Mouse (Mus musculus) G1E (cell line): ENCODE measurements at regions not wholly inside any gene's neighbourhood (a gene's known extent, or its start where the extent isn't known, plus 50 kb on each side); places are given as distances from the start of the nearest gene placed in this dataset.

Experiments
- CTCF ChIP-seq: IDR thresholded peaks from 2 replicates; pipeline ENCODE4 v1.5.1; 2012; ENCODE audit warnings: low read depth, low read length, inconsistent platforms, mixed read lengths
- GATA1 ChIP-seq: IDR thresholded peaks from 2 replicates; pipeline ENCODE4 v1.6.1; 2012; ENCODE audit warnings: borderline replicate concordance, low read length, inconsistent platforms, mixed read lengths
- TAL1 ChIP-seq: conservative IDR thresholded peaks from 2 replicates; pipeline ENCODE4 v1.6.1; 2012; ENCODE audit warnings: low read depth, low read length, inconsistent platforms, mixed read lengths

DNA sequence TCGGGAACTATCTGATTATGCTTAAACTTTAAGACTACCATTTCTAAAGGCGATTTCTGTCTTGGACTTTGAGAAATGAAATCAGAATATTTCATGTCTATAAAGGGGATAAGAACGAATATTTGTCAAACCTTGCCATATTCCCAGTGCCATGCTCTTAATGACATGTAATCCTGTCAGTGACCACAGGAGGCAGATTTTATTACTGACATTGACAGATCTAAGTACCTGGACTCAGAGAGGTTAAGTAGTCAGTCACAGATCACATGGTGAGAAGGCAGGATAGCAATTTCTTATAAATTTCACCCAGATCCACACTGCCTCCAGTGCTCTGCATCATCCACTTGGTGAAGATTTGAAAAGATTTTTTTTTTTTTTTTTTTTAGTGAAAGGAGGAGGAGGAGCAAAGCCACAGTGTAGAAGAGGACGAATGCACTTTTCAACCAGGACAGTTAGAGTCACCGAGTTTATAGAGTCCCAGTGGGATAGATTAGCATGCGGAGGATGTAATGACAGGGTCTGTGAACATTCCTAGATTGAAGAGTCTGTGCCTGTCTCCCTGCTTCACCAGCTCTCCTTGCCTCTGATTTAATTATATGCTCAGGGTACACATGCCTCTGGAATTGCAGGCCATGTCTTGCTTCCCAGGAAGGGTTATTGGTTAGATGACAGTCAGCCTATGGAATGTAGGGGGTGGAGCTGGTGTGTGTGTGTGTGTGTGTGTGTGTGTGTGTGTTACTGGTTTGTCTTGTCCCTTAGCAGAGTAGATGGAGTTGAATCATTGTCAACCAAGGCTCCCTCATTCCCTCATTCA lies 1379.7 kb downstream of the Gsdmc2 start:
- TF ChIP-seq CTCF (no peak), GATA1 (no peak), TAL1 (no peak)
